Mouse (Mus musculus) heart, embryonic 13.5 days (tissue): Measurements from ENCODE around the gene Lefty2. TPM values are rescaled to one million over a fixed set of nuclear protein-coding genes. Genes with fewer than 3 reads are reported as not detected.
A peak's percentile ranks its signal among the peaks of the same experiment; 100 is the strongest.

Source experiments
- ATAC-seq: fragments of 200-750 bp; cut with Nextera tagmentation; 2 replicates; pipeline ENCODE4 v1.8.0; 2017; ENCODE audit warnings: moderate TSS enrichment; ENCODE audit not compliant: insufficient number of reproducible peaks, low FRiP score, low TSS enrichment; ENCODE audit errors: extremely low read depth
- H3K27ac ChIP-seq: fragments of 300-500 bp; sonication (generic); replicated peaks from 2 replicates; pipeline ENCODE4 v1.5.1; 2015; ENCODE audit warnings: moderate library complexity, mild to moderate bottlenecking, inconsistent platforms
- H3K27me3 ChIP-seq: fragments of 300-500 bp; sonication (generic); replicated peaks from 2 replicates; pipeline ENCODE4 v1.6.1; 2015; ENCODE audit warnings: mild to moderate bottlenecking, inconsistent platforms
- H3K36me3 ChIP-seq: fragments of 300-500 bp; sonication (generic); 2 replicates; pipeline ENCODE4 v1.6.1; 2015; ENCODE audit warnings: mild to moderate bottlenecking, inconsistent platforms
- H3K4me1 ChIP-seq: fragments of 300-500 bp; sonication (generic); 2 replicates; pipeline ENCODE4 v1.6.1; 2015; ENCODE audit warnings: inconsistent platforms
- H3K4me2 ChIP-seq: fragments of 300-500 bp; sonication (generic); 2 replicates; pipeline ENCODE4 v1.6.1; 2015; ENCODE audit warnings: inconsistent platforms, mild to moderate bottlenecking, moderate library complexity
- H3K4me3 ChIP-seq: fragments of 300-500 bp; sonication (generic); 2 replicates; pipeline ENCODE4 v1.5.1; 2015; ENCODE audit warnings: moderate library complexity, mild to moderate bottlenecking, inconsistent platforms
- H3K9ac ChIP-seq: fragments of 300-500 bp; sonication (generic); 2 replicates; pipeline ENCODE4 v1.6.1; 2015; ENCODE audit warnings: inconsistent platforms, mild to moderate bottlenecking, moderate library complexity
- H3K9me3 ChIP-seq: fragments of 300-500 bp; sonication (generic); 2 replicates; pipeline ENCODE4 v1.6.1; 2016; ENCODE audit warnings: inconsistent platforms
- WGBS: fragments of 180-500 bp; shearing (Covaris S2); methylation state at CpG from one replicate; pipeline ENCODE4 v1.1.7; 2015; ENCODE audit warnings: mixed read lengths; 5-methylcytosine and 5-hydroxymethylcytosine counted together
- polyA plus RNA-seq: library from polyadenylated mRNA; unstranded; fragments of >200 nt; fragmentation: Nextera tagmentation; extraction: Ambion mirVana; gene quantifications from 2 replicates; pipeline ENCODE4 v1.2.1, GENCODE M21; 2015

Gene Lefty2
- polyA plus RNA-seq: 0.08 and 0.28 TPM in 2 replicates

GRCm38 (mm10) chr1:180892808-180893207, at the start of gene Lefty2:
Lefty2 (plus strand) TSS chr1:180893108.
- WGBS: 35% methylated on average over 10 of the region's 10 CpGs
- no peak within 1 kb of the TSS for H3K27ac ChIP-seq
- no peaks in the 10 kb centered on the region for H3K36me3 ChIP-seq
- no peak for ATAC-seq
- H3K4me1 ChIP-seq: peaks cover 27% of the 10 kb centered on the region
- no peak within 1 kb of the TSS for H3K4me3 ChIP-seq
- no peak within 1 kb of the TSS for H3K9ac ChIP-seq
- peaks cover 53% of the 10 kb centered on the region for H3K27me3 ChIP-seq
- H3K9me3 ChIP-seq: no peaks in the 10 kb centered on the region
- peak within 1 kb of the TSS; percentile 63; the same call in 1 of the 2 replicates for H3K4me2 ChIP-seq

GRCm38 (mm10) chr1:180848114-180848510, 44.8 kb upstream of the Lefty2 start:
- H3K36me3 ChIP-seq: peaks cover 3% of the 10 kb centered on the region; the same call in 1 of the 2 replicates
- no peaks in the 10 kb centered on the region for H3K9me3 ChIP-seq
- ATAC-seq: peak; percentile 32; the same call in 1 of the 2 replicates
- peak overlapping the region; percentile 98 for H3K27ac ChIP-seq
- H3K4me2 ChIP-seq: peak overlapping the region; percentile 75
- no peaks in the 10 kb centered on the region for H3K27me3 ChIP-seq
- H3K9ac ChIP-seq: peak overlapping the region; percentile 76
- H3K4me3 ChIP-seq: peak overlapping the region; percentile 47
- 2% methylated on average over 9 of the region's 9 CpGs for WGBS
- peaks cover 46% of the 10 kb centered on the region for H3K4me1 ChIP-seq

- H3K4me2 ChIP-seq: peak overlapping the region; percentile 75
- H3K4me1 ChIP-seq: peaks cover 46% of the 10 kb centered on the region
- H3K9me3 ChIP-seq: no peaks in the 10 kb centered on the region
- H3K36me3 ChIP-seq: peaks cover 3% of the 10 kb centered on the region; the same call in 1 of the 2 replicates
- peak overlapping the region; percentile 76 for H3K9ac ChIP-seq
- peak overlapping the region; percentile 98 for H3K27ac ChIP-seq
- H3K4me3 ChIP-seq: peak overlapping the region; percentile 47
- no peaks in the 10 kb centered on the region for H3K27me3 ChIP-seq
- no peak for ATAC-seq
- 9% methylated on average over 11 of the region's 11 CpGs for WGBS
Measured at GRCm38 (mm10) chr1:180848511-180849241, 44.2 kb upstream of the Lefty2 start.

GRCm38 (mm10) chr1:180849701-180850301, 43.1 kb upstream of the Lefty2 start:
- peak overlapping the region; percentile 46 for H3K4me3 ChIP-seq
- H3K27me3 ChIP-seq: no peaks in the 10 kb centered on the region
- H3K4me1 ChIP-seq: peaks cover 46% of the 10 kb centered on the region
- ATAC-seq: no peak
- peaks cover 5% of the 10 kb centered on the region for H3K36me3 ChIP-seq
- H3K9ac ChIP-seq: peak overlapping the region; percentile 84
- peak overlapping the region; percentile 75 for H3K4me2 ChIP-seq
- H3K27ac ChIP-seq: peak overlapping the region; percentile 98
- 39% methylated on average over 11 of the region's 11 CpGs for WGBS
- H3K9me3 ChIP-seq: no peaks in the 10 kb centered on the region

DNA sequence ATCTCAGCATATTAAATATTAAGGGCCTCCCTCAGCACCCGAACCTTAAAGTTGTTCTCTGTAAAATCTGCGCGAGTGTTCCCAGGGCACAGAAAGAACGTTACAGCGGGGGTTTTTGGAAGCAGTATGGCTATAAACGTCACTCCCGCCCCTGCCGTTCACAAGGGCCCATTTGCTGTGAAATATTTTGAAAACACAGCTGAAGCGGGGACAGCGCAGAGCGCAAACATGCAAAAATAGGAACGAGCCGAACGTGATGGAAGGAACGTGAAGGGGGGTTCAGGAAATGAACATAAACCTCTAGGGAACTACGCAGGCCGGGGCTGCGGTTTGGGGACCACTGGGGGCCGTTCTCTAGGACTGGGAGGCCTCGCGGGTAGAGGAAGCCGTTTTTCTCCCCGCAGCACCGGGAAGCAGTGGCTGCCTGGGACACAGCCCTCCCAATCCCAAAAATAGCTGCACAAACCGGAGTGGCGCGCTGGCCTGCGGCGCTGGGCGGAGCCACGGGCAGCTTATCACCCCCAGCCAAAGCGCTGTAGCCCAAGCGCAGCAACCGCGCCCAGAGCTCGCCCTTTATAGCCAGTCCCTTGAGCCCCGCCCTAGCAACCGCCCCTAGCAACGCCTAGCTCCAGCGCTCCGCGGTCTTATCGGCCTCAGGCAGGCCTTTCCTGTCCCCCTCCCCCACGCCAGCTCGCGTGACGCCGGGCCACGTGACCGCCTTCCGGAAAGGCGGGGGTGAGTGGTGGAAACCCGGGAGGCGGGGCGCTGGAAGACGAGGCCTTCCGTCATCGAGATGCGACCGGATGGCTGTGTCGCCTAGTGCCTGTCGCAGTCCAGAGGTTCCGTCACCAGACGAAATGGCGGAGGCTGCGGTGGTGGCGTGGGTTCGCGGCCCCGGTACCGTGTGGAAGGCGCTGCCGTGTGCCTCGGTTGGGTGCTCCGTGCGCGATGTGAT, 42.3 kb upstream of the Lefty2 start, which contains the start of gene Sde2:
Gene Sde2, plus strand, starts transcription at position 812 of the 955 bp plus-strand sequence.
- H3K4me2 ChIP-seq: peak within 1 kb of the TSS; percentile 85
- H3K36me3 ChIP-seq: peaks cover 13% of the 10 kb centered on the region
- ATAC-seq: peak; percentile 98
- WGBS: 1% methylated on average over 77 of the region's 77 CpGs
- no peaks in the 10 kb centered on the region for H3K9me3 ChIP-seq
- peak within 1 kb of the TSS; percentile 98 for H3K27ac ChIP-seq
- H3K4me1 ChIP-seq: peaks cover 46% of the 10 kb centered on the region
- H3K9ac ChIP-seq: peak within 1 kb of the TSS; percentile 95
- H3K27me3 ChIP-seq: no peaks in the 10 kb centered on the region
- H3K4me3 ChIP-seq: peak within 1 kb of the TSS; percentile 89

DNA sequence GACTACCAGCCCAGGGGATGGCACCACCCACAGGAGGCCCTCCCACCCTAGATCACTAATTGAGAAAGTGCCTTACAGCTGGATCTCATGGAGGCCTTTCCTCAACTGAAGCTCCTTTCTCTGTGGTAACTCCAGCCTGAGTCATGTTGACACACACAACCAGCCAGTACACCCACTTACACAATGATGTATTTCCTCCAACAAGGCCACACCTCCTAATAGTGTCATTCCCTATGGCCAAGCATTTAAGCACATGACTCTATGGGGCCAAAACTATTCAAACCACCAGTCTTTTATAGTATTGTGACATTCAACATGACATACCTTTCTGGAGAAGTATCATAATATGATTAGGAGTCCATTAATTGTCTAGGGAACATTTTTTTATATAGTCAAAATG, 34.1 kb upstream of the Lefty2 start:
- H3K27ac ChIP-seq: no peak overlapping the region
- no peaks in the 10 kb centered on the region for H3K27me3 ChIP-seq
- H3K4me3 ChIP-seq: no peak overlapping the region
- H3K9ac ChIP-seq: no peak overlapping the region
- H3K9me3 ChIP-seq: no peaks in the 10 kb centered on the region
- peaks cover 88% of the 10 kb centered on the region for H3K36me3 ChIP-seq
- H3K4me1 ChIP-seq: no peaks in the 10 kb centered on the region
- H3K4me2 ChIP-seq: no peak overlapping the region
- no peak for ATAC-seq

DNA sequence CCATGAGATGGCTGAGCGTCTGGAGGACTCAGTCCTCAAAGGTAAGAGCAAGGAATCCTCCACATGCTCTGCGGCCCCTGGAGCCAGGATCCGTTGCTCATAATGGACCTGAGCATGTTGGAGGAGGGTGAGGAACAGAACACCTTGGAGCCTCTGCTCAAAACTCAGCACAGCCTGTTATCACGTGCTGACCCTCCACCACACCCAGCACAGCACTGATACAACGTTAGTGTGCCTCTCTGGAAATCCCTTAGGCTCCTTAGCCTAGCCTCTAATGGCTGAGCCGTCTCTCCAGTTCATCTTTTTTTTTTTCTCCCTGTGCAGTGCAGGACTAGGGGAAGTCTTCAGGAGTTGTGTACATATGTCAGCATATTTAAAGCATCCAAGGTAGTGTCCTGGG, 32.9 kb upstream of the Lefty2 start:
- no peak overlapping the region for H3K4me2 ChIP-seq
- H3K36me3 ChIP-seq: peaks cover 95% of the 10 kb centered on the region
- H3K4me1 ChIP-seq: no peaks in the 10 kb centered on the region
- H3K4me3 ChIP-seq: no peak overlapping the region
- WGBS: 76% methylated on average over 6 of the region's 6 CpGs
- no peaks in the 10 kb centered on the region for H3K27me3 ChIP-seq
- H3K9ac ChIP-seq: no peak overlapping the region
- no peaks in the 10 kb centered on the region for H3K9me3 ChIP-seq
- no peak for ATAC-seq
- H3K27ac ChIP-seq: no peak overlapping the region

DNA sequence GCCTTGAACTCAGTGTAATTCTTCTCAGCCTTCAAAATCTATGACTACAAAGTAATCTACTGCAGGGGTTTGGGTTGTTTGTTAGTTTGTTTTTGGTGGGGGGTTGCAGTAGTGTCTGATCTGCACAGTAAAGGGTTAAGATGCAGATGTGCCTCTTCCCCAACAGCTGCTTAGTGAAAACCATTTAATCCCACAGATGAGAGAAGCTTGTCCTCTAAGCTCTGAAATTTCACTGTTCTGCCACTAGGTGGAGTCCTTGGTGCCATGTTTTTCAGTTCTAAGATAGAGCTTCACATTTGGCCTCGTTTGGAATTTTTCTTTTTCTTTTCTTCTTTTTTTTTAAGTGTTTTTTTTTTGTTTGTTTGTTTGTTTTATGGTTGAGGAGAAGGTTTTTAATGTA, 29.3 kb upstream of the Lefty2 start:
- peaks cover 95% of the 10 kb centered on the region for H3K36me3 ChIP-seq
- WGBS: 17% methylated on average over 1 of the region's 1 CpGs

GRCm38 (mm10) chr1:180866001-180866400, 26.9 kb upstream of the Lefty2 start:
- Histone ChIP-seq H3K4me1 (peaks cover 13% of the 10 kb centered on the region), H3K27ac (no peak overlapping the region), H3K36me3 (peaks cover 74% of the 10 kb centered on the region), H3K27me3 (no peaks in the 10 kb centered on the region), H3K9ac (no peak overlapping the region), H3K9me3 (no peaks in the 10 kb centered on the region), H3K4me2 (no peak overlapping the region), H3K4me3 (no peak overlapping the region)
- no peak for ATAC-seq
- 71% methylated on average over 7 of the region's 7 CpGs for WGBS

More for the DNA sequence above, 29.3 kb upstream of the Lefty2 start:
- Histone ChIP-seq H3K9me3 (no peaks in the 10 kb centered on the region), H3K4me2 (no peak overlapping the region), H3K4me3 (no peak overlapping the region), H3K4me1 (no peaks in the 10 kb centered on the region), H3K27ac (no peak overlapping the region), H3K9ac (no peak overlapping the region), H3K27me3 (no peaks in the 10 kb centered on the region)
- no peak for ATAC-seq

DNA sequence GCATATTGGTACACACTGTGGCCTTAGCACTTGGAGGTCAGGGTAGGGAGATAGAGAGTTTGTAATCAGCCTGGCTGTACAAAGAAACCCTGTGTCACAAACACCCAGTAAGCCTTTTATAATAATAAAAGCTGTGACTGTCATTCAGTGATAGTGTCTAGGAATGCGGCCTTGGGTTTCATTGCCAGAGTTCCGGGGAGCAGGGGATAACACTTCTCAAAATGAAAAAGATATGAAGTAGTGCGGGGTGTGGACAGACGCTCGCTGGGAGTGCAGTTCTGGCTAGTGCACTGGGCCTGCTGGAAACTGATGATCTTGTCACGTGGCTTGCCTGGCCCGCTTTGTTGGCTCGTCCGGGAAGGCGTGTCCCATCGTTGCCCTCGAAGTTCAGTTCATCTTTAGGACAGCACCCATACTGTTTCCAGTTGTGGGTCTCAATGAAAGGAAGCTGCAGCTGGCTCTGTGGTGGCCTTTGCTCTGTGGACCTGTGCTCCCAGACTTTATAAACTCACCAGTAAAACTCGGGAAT, 22.7 kb upstream of the Lefty2 start:
- 40% methylated on average over 13 of the region's 13 CpGs for WGBS
- H3K4me3 ChIP-seq: no peak overlapping the region
- no peak overlapping the region for H3K27ac ChIP-seq
- H3K27me3 ChIP-seq: no peaks in the 10 kb centered on the region; the same call in 1 of the 2 replicates
- no peak for ATAC-seq
- H3K9ac ChIP-seq: no peak overlapping the region
- no peaks in the 10 kb centered on the region for H3K9me3 ChIP-seq
- H3K4me1 ChIP-seq: peaks cover 13% of the 10 kb centered on the region
- peak overlapping the region; percentile 21 for H3K4me2 ChIP-seq
- H3K36me3 ChIP-seq: peaks cover 36% of the 10 kb centered on the region
